Mouse (Mus musculus) cerebellum, postnatal 36 days (tissue): ENCODE data around the gene Gm4214.
"Not testable (repeated sequence)": the region's sequence is repeated elsewhere in the genome, so short reads cannot be mapped to it uniquely, and the experiment has no call there.

ENCODE experiments used
- DNase-seq, 2 experiments: peaks; one replicate each; pipeline ENCODE4 v3.0.0; 2021 to 2022; ENCODE audit warnings: mixed read lengths in 2 of 2

Gene Gm4214

DNA sequence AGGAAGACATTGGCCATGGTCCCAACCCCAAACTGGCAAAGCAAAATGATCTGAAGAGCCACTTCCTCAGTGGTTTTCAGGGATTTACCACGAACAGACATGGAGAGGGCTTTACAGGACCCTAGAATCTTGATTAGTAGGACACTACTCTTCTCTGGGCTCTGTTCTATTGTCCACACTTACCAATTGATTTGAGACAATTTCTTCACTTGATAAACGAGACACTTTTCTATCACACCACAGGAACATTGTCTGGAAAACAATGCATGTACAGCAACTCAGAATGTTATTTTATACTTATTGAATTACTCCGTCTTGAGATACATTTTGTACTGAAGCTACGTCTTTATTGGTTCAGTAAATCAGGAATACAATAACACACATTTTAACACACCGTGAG, at the start of gene Gm4214:
Gene Gm4214 (minus strand): TSS at position 101 of the 400 bp plus-strand sequence.
- not testable (repeated sequence) for DNase-seq

DNA sequence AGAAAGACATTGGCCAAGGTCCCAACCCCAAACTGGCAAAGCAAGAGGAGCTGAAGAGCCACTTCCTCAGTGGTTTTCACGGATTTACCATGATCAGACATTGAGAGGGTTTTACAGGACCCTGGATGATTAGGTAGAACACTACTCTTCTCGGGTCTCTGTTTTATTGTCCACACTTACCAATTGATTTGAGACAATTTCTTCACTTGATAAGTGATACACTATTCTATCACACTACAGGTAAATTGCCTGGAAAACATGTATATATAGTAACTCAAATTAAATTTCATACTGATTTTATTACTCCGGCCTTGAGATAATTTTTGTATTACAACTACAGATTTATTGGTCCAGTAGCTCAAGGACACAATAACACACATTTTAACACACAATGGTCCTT, 35.4 kb upstream of the Gm4214 start, which contains the start of gene Gm4216:
Gene Gm4216 (minus strand): TSS at position 101 of the 400 bp plus-strand sequence.
- not testable (repeated sequence) for DNase-seq
